Mouse (Mus musculus) spleen, postnatal 10 days (tissue): ENCODE data around the gene Ska3.

Experiments
- DNase-seq, 2 experiments: peaks; one replicate each; pipeline ENCODE4 v3.0.0; 2021 to 2022; ENCODE audit warnings: low spot score in 2 of 2

The Ska3 gene

GRCm38 (mm10) chr14:57797551-57797950, 28.4 kb downstream of the Ska3 start:
- DNase-seq: peak; percentile 19 to 41

GRCm38 (mm10) chr14:57791171-57791570, 34.8 kb downstream of the Ska3 start:
- no peak for DNase-seq

DNA sequence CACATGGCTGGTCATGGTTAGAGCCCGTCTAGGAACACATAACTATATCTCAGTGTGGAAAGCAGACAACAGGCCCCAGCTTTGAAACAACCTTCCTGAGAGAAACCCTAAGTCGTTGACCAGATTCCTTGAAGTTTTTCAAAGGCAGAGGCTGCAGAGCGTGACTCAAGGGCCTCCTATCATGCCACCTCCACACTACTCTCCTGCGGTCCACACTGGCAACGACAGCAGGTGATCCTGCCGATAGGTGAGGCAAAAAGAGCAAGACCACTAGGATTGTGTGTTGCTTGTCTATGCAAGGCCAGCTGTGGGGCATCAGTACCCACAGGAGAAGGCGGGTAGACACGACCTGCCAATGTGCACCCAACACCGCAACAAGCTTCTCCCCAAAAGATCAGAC, 36.2 kb downstream of the Ska3 start:
- no peak for DNase-seq

DNA sequence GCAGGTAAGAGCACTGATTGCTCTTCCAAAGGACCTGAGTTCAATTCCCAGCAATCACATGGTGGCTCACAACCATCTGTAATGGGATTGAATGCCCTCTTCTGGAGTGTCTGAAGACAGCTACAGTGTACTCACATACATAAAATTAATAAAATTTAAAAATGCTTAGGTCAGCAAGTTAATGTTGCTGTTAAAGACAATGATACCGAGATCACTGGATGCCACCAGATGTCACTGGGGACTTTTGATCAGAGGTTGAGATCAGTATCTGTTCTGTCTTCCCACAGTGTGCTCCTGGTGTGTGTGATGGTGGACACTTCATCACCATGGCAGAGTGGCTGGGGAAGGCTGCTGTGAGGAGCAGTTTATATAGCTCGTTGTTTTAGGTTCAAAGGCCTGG, 36.7 kb downstream of the Ska3 start:
- no peak for DNase-seq

GRCm38 (mm10) chr14:57787406-57787805, 38.6 kb downstream of the Ska3 start:
- no peak for DNase-seq

- no peak for DNase-seq
Observed at GRCm38 (mm10) chr14:57772157-57772815, 53.7 kb downstream of the Ska3 start.

- no peak for DNase-seq
Observed at GRCm38 (mm10) chr14:57769102-57769501, 56.9 kb downstream of the Ska3 start.

GRCm38 (mm10) chr14:57760447-57761412, 65.3 kb downstream of the Ska3 start:
- no peak for DNase-seq

DNA sequence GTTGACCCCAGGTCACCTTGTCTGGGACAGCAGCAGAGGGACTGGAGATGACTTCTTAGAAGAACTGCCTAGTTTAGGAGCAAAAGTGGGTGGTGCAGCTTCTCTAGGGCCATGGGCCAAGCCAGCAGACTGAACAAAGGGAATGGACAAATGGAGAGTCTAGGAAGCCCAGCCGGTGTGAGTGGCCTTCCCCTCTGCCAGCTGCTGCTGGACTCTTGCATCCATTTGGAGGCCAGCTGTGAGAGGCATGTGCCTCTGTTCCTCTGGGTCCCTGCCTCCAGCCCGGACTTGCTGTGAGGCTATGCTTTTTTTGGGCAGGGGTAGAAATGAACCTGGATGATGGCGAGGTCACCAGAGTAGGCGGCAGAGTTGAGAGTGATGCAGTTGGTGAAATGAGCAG, 67.7 kb downstream of the Ska3 start, which contains the start of gene Lats2:
Gene Lats2, minus strand, starts transcription at position 152 of the 400 bp plus-strand sequence.
- no peak for DNase-seq
